Mouse (Mus musculus): ENCODE data around the gene Dab1.
A peak's percentile ranks its signal among the peaks of the same experiment; 100 is the strongest.

The Dab1 gene

GRCm38 (mm10) chr4:103700392-103700791, 81.2 kb downstream of the Dab1 start:
- no peak for DNase-seq (ENCODE audit: low spot score)

GRCm38 (mm10) chr4:103702137-103702536, 83.0 kb downstream of the Dab1 start:
- peak; percentile 4 for DNase-seq (ENCODE audit: low spot score)

- DNase-seq (ENCODE audit: low spot score) = no peak
Measured at GRCm38 (mm10) chr4:103704477-103704876, 85.3 kb downstream of the Dab1 start.

GRCm38 (mm10) chr4:103706501-103706900, 87.3 kb downstream of the Dab1 start:
- no peak for DNase-seq (ENCODE audit: low spot score)

- no peak for DNase-seq (ENCODE audit: low spot score)
Measured at GRCm38 (mm10) chr4:103707140-103707539, 88.0 kb downstream of the Dab1 start.

- DNase-seq (ENCODE audit: low spot score) = no peak
Measured at GRCm38 (mm10) chr4:103711353-103711752, 92.2 kb downstream of the Dab1 start.

GRCm38 (mm10) chr4:103713921-103714320, 94.8 kb downstream of the Dab1 start:
- DNase-seq (ENCODE audit: low spot score) = no peak

GRCm38 (mm10) chr4:103714991-103715390, 95.8 kb downstream of the Dab1 start:
- DNase-seq (ENCODE audit: low spot score) = no peak

GRCm38 (mm10) chr4:103715568-103715967, 96.4 kb downstream of the Dab1 start:
- DNase-seq (ENCODE audit: low spot score) = no peak

- no peak for DNase-seq (ENCODE audit: low spot score)
Measured at GRCm38 (mm10) chr4:103722738-103723137, 103.6 kb downstream of the Dab1 start.

GRCm38 (mm10) chr4:103726486-103726885, 107.3 kb downstream of the Dab1 start:
- no peak for DNase-seq (ENCODE audit: low spot score)

- DNase-seq (ENCODE audit: low spot score) = no peak
Measured at GRCm38 (mm10) chr4:103737185-103737584, 118.0 kb downstream of the Dab1 start.

- no peak for DNase-seq (ENCODE audit: low spot score)
Measured at GRCm38 (mm10) chr4:103751249-103751855, 132.2 kb downstream of the Dab1 start.

- no peak for DNase-seq (ENCODE audit: low spot score)
Measured at GRCm38 (mm10) chr4:103754561-103754960, 135.4 kb downstream of the Dab1 start.

- no peak for DNase-seq (ENCODE audit: low spot score)
Measured at GRCm38 (mm10) chr4:103757241-103757640, 138.1 kb downstream of the Dab1 start.

- DNase-seq (ENCODE audit: low spot score) = no peak
Measured at GRCm38 (mm10) chr4:103762416-103762815, 143.3 kb downstream of the Dab1 start.

GRCm38 (mm10) chr4:103775712-103776111, 156.6 kb downstream of the Dab1 start:
- no peak for DNase-seq (ENCODE audit: low spot score)

GRCm38 (mm10) chr4:103781398-103781797, 162.2 kb downstream of the Dab1 start:
- DNase-seq (ENCODE audit: low spot score) = peak; percentile 31

- DNase-seq (ENCODE audit: low spot score) = no peak
Measured at GRCm38 (mm10) chr4:103783561-103784247, 164.5 kb downstream of the Dab1 start.

- no peak for DNase-seq (ENCODE audit: low spot score)
Measured at GRCm38 (mm10) chr4:103793589-103794312, 174.6 kb downstream of the Dab1 start.

GRCm38 (mm10) chr4:103796416-103796815, 177.3 kb downstream of the Dab1 start:
- DNase-seq (ENCODE audit: low spot score) = no peak

- no peak for DNase-seq (ENCODE audit: low spot score)
Measured at GRCm38 (mm10) chr4:103802439-103802838, 183.3 kb downstream of the Dab1 start.

GRCm38 (mm10) chr4:103804461-103804860, 185.3 kb downstream of the Dab1 start:
- no peak for DNase-seq (ENCODE audit: low spot score)
